Mouse (Mus musculus) midbrain, postnatal 0 days (tissue): Measurements from ENCODE around the gene Zfp658. TPM values are rescaled to one million over a fixed set of nuclear protein-coding genes. Genes with fewer than 3 reads are reported as not detected.
A peak's percentile ranks its signal among the peaks of the same experiment; 100 is the strongest.

Experiments used
- ATAC-seq: fragments of 200-750 bp; cut with Nextera tagmentation; 2 replicates; pipeline ENCODE4 v1.8.0; 2017; ENCODE audit warnings: moderate number of reproducible peaks, mild to moderate bottlenecking, moderate TSS enrichment, moderate library complexity; ENCODE audit not compliant: low FRiP score
- DNase-seq: peaks from one replicate; pipeline ENCODE4 v3.0.0-alpha.2; 2015; ENCODE audit warnings: low spot score
- H3K27ac ChIP-seq: fragments of 300-500 bp; sonication (generic); 2 replicates; pipeline ENCODE4 v1.5.1; 2014; ENCODE audit warnings: low read depth, mild to moderate bottlenecking, low read length, mixed read lengths
- H3K27me3 ChIP-seq: fragments of 300-500 bp; sonication (generic); 2 replicates; pipeline ENCODE4 v1.6.1; 2014; ENCODE audit warnings: low read length, control low read depth, mixed read lengths; ENCODE audit not compliant: insufficient read depth
- H3K36me3 ChIP-seq: fragments of 300-500 bp; sonication (generic); 2 replicates; pipeline ENCODE4 v1.6.1; 2014; ENCODE audit warnings: low read length, control low read depth, mixed read lengths; ENCODE audit not compliant: insufficient read depth
- H3K4me1 ChIP-seq: fragments of 300-500 bp; sonication (generic); 2 replicates; pipeline ENCODE4 v1.6.1; 2014; ENCODE audit warnings: mild to moderate bottlenecking, control low read depth, antibody characterized with exemption, low read length, mixed read lengths; ENCODE audit not compliant: insufficient read depth
- H3K4me2 ChIP-seq: fragments of 300-500 bp; sonication (generic); 2 replicates; pipeline ENCODE4 v1.6.1; 2014; ENCODE audit warnings: low read depth, mild to moderate bottlenecking, low read length, mixed read lengths; ENCODE audit not compliant: poor library complexity, severe bottlenecking
- H3K4me3 ChIP-seq: fragments of 300-500 bp; sonication (generic); 2 replicates; pipeline ENCODE4 v1.5.1; 2014; ENCODE audit warnings: low read depth, mild to moderate bottlenecking, low read length, moderate library complexity
- H3K9ac ChIP-seq: fragments of 300-500 bp; sonication (generic); replicated peaks from 2 replicates; pipeline ENCODE4 v1.6.1; 2014; ENCODE audit warnings: mild to moderate bottlenecking, low read length, moderate library complexity, mixed read lengths; ENCODE audit not compliant: poor library complexity, severe bottlenecking
- H3K9me3 ChIP-seq: fragments of 300-500 bp; sonication (generic); 2 replicates; pipeline ENCODE4 v1.6.1; 2016; ENCODE audit warnings: low read length, control low read depth
- CTCF ChIP-seq: IDR thresholded peaks from 2 replicates; pipeline ENCODE4 v1.5.1; 2016; ENCODE audit warnings: antibody characterized with exemption, mild to moderate bottlenecking
- WGBS: fragments of 180-500 bp; shearing (Covaris S2); extraction: QIAGEN DNeasy Blood & Tissue Kit; methylation state at CpG from one replicate; pipeline ENCODE4 v1.1.7; 2014; 5-methylcytosine and 5-hydroxymethylcytosine counted together
- polyA plus RNA-seq: library from polyadenylated mRNA; unstranded; fragments of >200 nt; fragmentation: Nextera tagmentation; extraction: Ambion mirVana; gene quantifications from 2 replicates; pipeline ENCODE4 v1.2.1, GENCODE M21; 2015
- total RNA-seq: library from RNA; depleted of rRNA; stranded (reverse); fragments of >200 nt; gene quantifications from 2 replicates; pipeline ENCODE4 v1.2.3, GENCODE M21; 2014; rRNA removed

Gene Zfp658
- total and polyA plus RNA-seq, 2 experiments from 2014 or later, result 2.4 to 9.4 TPM

GRCm38 (mm10) chr7:43622927-43623326, 60.9 kb downstream of the Zfp658 start:
- Histone ChIP-seq H3K4me3 (no peak overlapping the region), H3K4me1 (no peaks in the 10 kb centered on the region), H3K27ac (no peak overlapping the region), H3K4me2 (no peak overlapping the region), H3K9me3 (no peaks in the 10 kb centered on the region), H3K36me3 (no peaks in the 10 kb centered on the region), H3K27me3 (no peaks in the 10 kb centered on the region), H3K9ac (no peak overlapping the region)
- DNase-seq (no peak), ATAC-seq (no peak)
- WGBS, result 82% methylated on average over 7 of the region's 7 CpGs
- TF ChIP-seq CTCF, result no peak

GRCm38 (mm10) chr7:43623819-43624218, 61.8 kb downstream of the Zfp658 start:
- H3K4me2 ChIP-seq, result peak overlapping the region; percentile 20; the same call in 1 of the 2 replicates
- WGBS, result 14% methylated on average over 10 of the region's 10 CpGs

More at GRCm38 (mm10) chr7:43623819-43624218, 61.8 kb downstream of the Zfp658 start:
- H3K27ac ChIP-seq, result no peak overlapping the region
- DNase-seq (no peak), ATAC-seq (0 out of 2 replicates have a peak, but pooled peaks have one; percentile 41)
- H3K36me3 ChIP-seq, result no peaks in the 10 kb centered on the region
- H3K9ac ChIP-seq, result no peak overlapping the region
- H3K9me3 ChIP-seq, result no peaks in the 10 kb centered on the region
- no peak for TF ChIP-seq CTCF
- no peak overlapping the region for H3K4me3 ChIP-seq
- no peaks in the 10 kb centered on the region for H3K4me1 ChIP-seq
- no peaks in the 10 kb centered on the region for H3K27me3 ChIP-seq

Other genes with a start within 250 kb of the Zfp658 start
- 25.8 and 33.1 TPM in 2 replicates for gene Zfp715, start 249.0 kb upstream of the Zfp658 start, total RNA-seq
- gene Zfp715, start 249.0 kb upstream of the Zfp658 start, polyA plus RNA-seq, result 16.5 and 17.1 TPM in 2 replicates
- gene Siglecf, start 210.9 kb upstream of the Zfp658 start, total RNA-seq, result 0.09 and 0.22 TPM in 2 replicates
- 0.11 and 0.26 TPM in 2 replicates for gene Siglecf, start 210.9 kb upstream of the Zfp658 start, polyA plus RNA-seq
- gene Siglecg, start 154.1 kb upstream of the Zfp658 start, total RNA-seq, result 0.05 TPM in 1 of 2 replicates, not detected in the other
- not detected in 2 replicates for gene Siglecg, start 154.1 kb upstream of the Zfp658 start, polyA plus RNA-seq
- gene Lim2, start 134.6 kb upstream of the Zfp658 start, total RNA-seq, result not detected in 2 replicates
- not detected in 2 replicates for gene Lim2, start 134.6 kb upstream of the Zfp658 start, polyA plus RNA-seq
- not detected in 2 replicates for gene Nkg7, start 125.2 kb upstream of the Zfp658 start, total RNA-seq
- 0.32 TPM in 1 of 2 replicates, not detected in the other for gene Nkg7, start 125.2 kb upstream of the Zfp658 start, polyA plus RNA-seq
- gene Cldnd2, start 121.5 kb upstream of the Zfp658 start, total RNA-seq, result not detected in 2 replicates
- gene Cldnd2, start 121.5 kb upstream of the Zfp658 start, polyA plus RNA-seq, result not detected in 2 replicates
- 27.0 and 28.6 TPM in 2 replicates for gene Etfb, start 118.2 kb upstream of the Zfp658 start, total RNA-seq
- gene Etfb, start 118.2 kb upstream of the Zfp658 start, polyA plus RNA-seq, result 94.0 and 97.8 TPM in 2 replicates
- 1.7 and 6.6 TPM in 2 replicates for gene Gm45233, start 118.1 kb upstream of the Zfp658 start, total RNA-seq
- 0.44 and 0.71 TPM in 2 replicates for gene Gm45233, start 118.1 kb upstream of the Zfp658 start, polyA plus RNA-seq
- 25.8 and 40.2 TPM in 2 replicates for gene Vsig10l, start 99.1 kb upstream of the Zfp658 start, total RNA-seq
- 29.0 and 29.7 TPM in 2 replicates for gene Vsig10l, start 99.1 kb upstream of the Zfp658 start, polyA plus RNA-seq
- 54.7 and 72.4 TPM in 2 replicates for gene Iglon5, start 72.2 kb upstream of the Zfp658 start, total RNA-seq
- 7.8 and 7.9 TPM in 2 replicates for gene Iglon5, start 72.2 kb upstream of the Zfp658 start, polyA plus RNA-seq
- not detected in 2 replicates for gene 4931406B18Rik, start 56.3 kb upstream of the Zfp658 start, total RNA-seq
- gene 4931406B18Rik, start 56.3 kb upstream of the Zfp658 start, polyA plus RNA-seq, result not detected in 2 replicates
- 1.5 TPM in 2 replicates for gene Cd33, start 17.8 kb upstream of the Zfp658 start, total RNA-seq
- 1.4 and 2.1 TPM in 2 replicates for gene Cd33, start 17.8 kb upstream of the Zfp658 start, polyA plus RNA-seq
- 13.9 and 15.5 TPM in 2 replicates for gene Zfp719, start 17.4 kb downstream of the Zfp658 start, total RNA-seq
- 4.9 and 5.5 TPM in 2 replicates for gene Zfp719, start 17.4 kb downstream of the Zfp658 start, polyA plus RNA-seq
- gene Zfp819, start 44.9 kb downstream of the Zfp658 start, total RNA-seq, result 1.3 and 1.6 TPM in 2 replicates
- 0.23 and 0.49 TPM in 2 replicates for gene Zfp819, start 44.9 kb downstream of the Zfp658 start, polyA plus RNA-seq
- not detected in 2 replicates for gene Ceacam18, start 72.5 kb downstream of the Zfp658 start, total RNA-seq
- not detected in 2 replicates for gene Ceacam18, start 72.5 kb downstream of the Zfp658 start, polyA plus RNA-seq
- gene Siglece, start 97.9 kb downstream of the Zfp658 start, total RNA-seq, result not detected in 2 replicates
- 0.43 TPM in 1 of 2 replicates, not detected in the other for gene Siglece, start 97.9 kb downstream of the Zfp658 start, polyA plus RNA-seq
- gene Ctu1, start 109.8 kb downstream of the Zfp658 start, total RNA-seq, result 36.7 and 40.4 TPM in 2 replicates
- 21.2 and 21.6 TPM in 2 replicates for gene Ctu1, start 109.8 kb downstream of the Zfp658 start, polyA plus RNA-seq
- gene Klk14, start 128.2 kb downstream of the Zfp658 start, total RNA-seq, result not detected in 2 replicates
- not detected in 2 replicates for gene Klk14, start 128.2 kb downstream of the Zfp658 start, polyA plus RNA-seq
- 0.22 TPM in 1 of 2 replicates, not detected in the other for gene Klk13, start 150.3 kb downstream of the Zfp658 start, total RNA-seq
- 0.11 and 0.29 TPM in 2 replicates for gene Klk13, start 150.3 kb downstream of the Zfp658 start, polyA plus RNA-seq
- gene Klk12, start 206.6 kb downstream of the Zfp658 start, total RNA-seq, result not detected in 2 replicates
- not detected in 2 replicates for gene Klk12, start 206.6 kb downstream of the Zfp658 start, polyA plus RNA-seq
- gene Klk11, start 212.3 kb downstream of the Zfp658 start, total RNA-seq, result 0.19 TPM in 1 of 2 replicates, not detected in the other
- gene Klk11, start 212.3 kb downstream of the Zfp658 start, polyA plus RNA-seq, result not detected in 2 replicates
- gene Klk10, start 218.8 kb downstream of the Zfp658 start, total RNA-seq, result 0.66 TPM in 1 of 2 replicates, not detected in the other
- 0.28 TPM in 1 of 2 replicates, not detected in the other for gene Klk10, start 218.8 kb downstream of the Zfp658 start, polyA plus RNA-seq
- not detected in 2 replicates for gene Klk9, start 229.6 kb downstream of the Zfp658 start, total RNA-seq
- 0.15 TPM in 1 of 2 replicates, not detected in the other for gene Klk9, start 229.6 kb downstream of the Zfp658 start, polyA plus RNA-seq
- 6.7 and 9.5 TPM in 2 replicates for gene Klk8, start 235.3 kb downstream of the Zfp658 start, total RNA-seq
- 7.4 and 12.0 TPM in 2 replicates for gene Klk8, start 235.3 kb downstream of the Zfp658 start, polyA plus RNA-seq
- gene Klk7, start 249.0 kb downstream of the Zfp658 start, total RNA-seq, result 0.14 and 0.16 TPM in 2 replicates
- 0.15 and 0.16 TPM in 2 replicates for gene Klk7, start 249.0 kb downstream of the Zfp658 start, polyA plus RNA-seq